9 mouse cellular contexts compared by ENCODE assay signal in genomic region chr9:50855780-50856179, GRCm38 (mm10). TPM values are rescaled to one million over a fixed set of nuclear protein-coding genes. Genes with fewer than 3 reads are reported as not detected.
DNase-seq lines count a peak whose midpoint lies in the region; ATAC-seq and TF ChIP-seq lines count a peak whose summit lies in the region.
"Had no signal": no experiment of that assay in that cellular context is flagged by ENCODE, and none has a peak within 500 bp of the region (broad histone marks: within the 10 kb centered on the region; RNA-seq: fewer than 3 reads in every experiment).

No protein-coding gene starts in this region.

- peak overlapping the region; percentile 89; the same call in 1 of the 2 replicates for H3K9ac ChIP-seq in heart, embryonic 16.5 days (ENCODE audit: low read length)
- H3K9ac ChIP-seq in hindbrain, embryonic 13.5 days = peak overlapping the region; percentile 80; the same call in 1 of the 2 replicates
- H3K9ac ChIP-seq in midbrain, embryonic 12.5 days (replicated peaks) = no peak overlapping the region

- peak overlapping the region; percentile 80; the same call in 1 of the 2 replicates for H3K27ac ChIP-seq in heart, embryonic 16.5 days (ENCODE audit: low read length)
- H3K27ac ChIP-seq in bone marrow macrophage, adult 2 months (ENCODE audit: insufficient read depth, low read depth, low read length) = peak overlapping the region; percentile 62; the same call in 1 of the 2 replicates
- H3K27ac ChIP-seq in hindbrain, embryonic 13.5 days = 0 out of 2 replicates have a peak overlapping the region, but pooled peaks have one; percentile 70
- no peak overlapping the region for H3K27ac ChIP-seq in midbrain, embryonic 12.5 days (replicated peaks)

- no peak overlapping the region for H3K4me3 ChIP-seq in heart, embryonic 16.5 days (ENCODE audit: low read length)
- peak overlapping the region; percentile 99 for H3K4me3 ChIP-seq in bone marrow macrophage, adult 2 months (ENCODE audit: insufficient read depth, low read length)
- H3K4me3 ChIP-seq in hindbrain, embryonic 13.5 days = no peak overlapping the region; the same call in 1 of the 2 replicates
- H3K4me3 ChIP-seq in midbrain, embryonic 12.5 days = no peak overlapping the region

- peaks cover 24% of the 10 kb centered on the region for H3K4me1 ChIP-seq in heart, embryonic 16.5 days (ENCODE audit: control insufficient read depth, insufficient read depth, low read length)
- peaks cover 14% of the 10 kb centered on the region for H3K4me1 ChIP-seq in bone marrow macrophage, adult 2 months (ENCODE audit: control insufficient read depth, insufficient read depth, low read length)
- H3K4me1 ChIP-seq in hindbrain, embryonic 13.5 days (replicated peaks) = peaks cover 30% of the 10 kb centered on the region
- peaks cover 28% of the 10 kb centered on the region for H3K4me1 ChIP-seq in midbrain, embryonic 12.5 days

- TF ChIP-seq CTCF in bone marrow macrophage, adult 2 months (IDR thresholded peaks at IDR 0.05; ENCODE audit: low read depth, low read length) = no peak

- H3K36me3 ChIP-seq in heart, embryonic 16.5 days (ENCODE audit: control insufficient read depth, insufficient read depth) = peaks cover 5% of the 10 kb centered on the region; the same call in 1 of the 2 replicates
- H3K36me3 ChIP-seq in hindbrain, embryonic 13.5 days = peaks cover 17% of the 10 kb centered on the region
- peaks cover 20% of the 10 kb centered on the region for H3K36me3 ChIP-seq in midbrain, embryonic 12.5 days

- no peak for ATAC-seq in heart, embryonic 16.5 days (replicated peaks; ENCODE audit: extremely low read depth, insufficient read depth, low FRiP score)
- no peak for ATAC-seq in hindbrain, embryonic 13.5 days (ENCODE audit: low FRiP score)
- no peak for ATAC-seq in midbrain, embryonic 12.5 days (ENCODE audit: low FRiP score, low read depth)
- no peak for ATAC-seq in CD4-positive, CD25-positive, alpha-beta regulatory T cell, adult 4 months
- no peak for ATAC-seq in inflammation-experienced regulatory T-cells, adult 6 months

- peak overlapping the region; percentile 89 for H3K4me2 ChIP-seq in heart, embryonic 16.5 days (ENCODE audit: low read depth, low read length)
- peak overlapping the region; percentile 67 for H3K4me2 ChIP-seq in hindbrain, embryonic 13.5 days
- peak overlapping the region; percentile 67 for H3K4me2 ChIP-seq in midbrain, embryonic 12.5 days (replicated peaks)

- H3K27me3 ChIP-seq in heart, embryonic 16.5 days (ENCODE audit: control insufficient read depth, insufficient read depth, low read length) = no peaks in the 10 kb centered on the region
- H3K27me3 ChIP-seq in hindbrain, embryonic 13.5 days = no peaks in the 10 kb centered on the region
- H3K27me3 ChIP-seq in midbrain, embryonic 12.5 days = no peaks in the 10 kb centered on the region

- no peak for TF ChIP-seq POLR2A in bone marrow macrophage, adult 2 months (IDR thresholded peaks at IDR 0.05; ENCODE audit: borderline replicate concordance, low read depth, low read length)

- WGBS in heart, embryonic 16.5 days = 70% methylated on average over 5 of the region's 5 CpGs
- 63% methylated on average over 5 of the region's 5 CpGs for WGBS in hindbrain, embryonic 13.5 days
- 69% methylated on average over 5 of the region's 5 CpGs for WGBS in midbrain, embryonic 12.5 days

- no peak for DNase-seq in heart, adult 11 months
- no peak for DNase-seq in urinary bladder, postnatal 14 days (ENCODE audit: low spot score)
- DNase-seq: kidney, adult 18-20 months had no signal

- H3K9me3 ChIP-seq in heart, embryonic 16.5 days (replicated peaks; ENCODE audit: control insufficient read depth, low read length) = no peaks in the 10 kb centered on the region
- no peaks in the 10 kb centered on the region for H3K9me3 ChIP-seq in hindbrain, embryonic 13.5 days
- no peaks in the 10 kb centered on the region for H3K9me3 ChIP-seq in midbrain, embryonic 12.5 days

RNA-seq across cellular contexts. Expression of gene Ppp2r1b, which starts 10.7 kb away (rescaled TPM):
- 38.2 and 41.8 TPM in 2 replicates for polyA plus RNA-seq in heart, embryonic 16.5 days (2015; fragmentation: Nextera tagmentation; extraction: Ambion mirVana)
- 13.5 and 16.2 TPM in 2 replicates for polyA plus RNA-seq in bone marrow macrophage, adult 2 months (2012; ENCODE audit: insufficient read depth, insufficient read length, missing spikeins)
- 53.5 and 54.4 TPM in 2 replicates for polyA plus RNA-seq in hindbrain, embryonic 13.5 days (2015; fragmentation: Nextera tagmentation; extraction: Ambion mirVana)
- 90.9 and 93.6 TPM in 2 replicates for polyA plus RNA-seq in midbrain, embryonic 12.5 days (2016; fragmentation: Nextera tagmentation; extraction: Ambion mirVana)
- 10 to 100 TPM; 58.6 to 79.7 TPM for polyA plus RNA-seq in CD4-positive, CD25-positive, alpha-beta regulatory T cell, adult 4 months (2017; shearing (Covaris generic))
- polyA plus RNA-seq in inflammation-experienced regulatory T-cells, adult 6 months (2017; shearing (Covaris generic)) = 10 to 100 TPM; 57.5 to 62.8 (median 59.3) TPM
